11 mouse cellular contexts compared by ENCODE assay signal in the genomic region with DNA sequence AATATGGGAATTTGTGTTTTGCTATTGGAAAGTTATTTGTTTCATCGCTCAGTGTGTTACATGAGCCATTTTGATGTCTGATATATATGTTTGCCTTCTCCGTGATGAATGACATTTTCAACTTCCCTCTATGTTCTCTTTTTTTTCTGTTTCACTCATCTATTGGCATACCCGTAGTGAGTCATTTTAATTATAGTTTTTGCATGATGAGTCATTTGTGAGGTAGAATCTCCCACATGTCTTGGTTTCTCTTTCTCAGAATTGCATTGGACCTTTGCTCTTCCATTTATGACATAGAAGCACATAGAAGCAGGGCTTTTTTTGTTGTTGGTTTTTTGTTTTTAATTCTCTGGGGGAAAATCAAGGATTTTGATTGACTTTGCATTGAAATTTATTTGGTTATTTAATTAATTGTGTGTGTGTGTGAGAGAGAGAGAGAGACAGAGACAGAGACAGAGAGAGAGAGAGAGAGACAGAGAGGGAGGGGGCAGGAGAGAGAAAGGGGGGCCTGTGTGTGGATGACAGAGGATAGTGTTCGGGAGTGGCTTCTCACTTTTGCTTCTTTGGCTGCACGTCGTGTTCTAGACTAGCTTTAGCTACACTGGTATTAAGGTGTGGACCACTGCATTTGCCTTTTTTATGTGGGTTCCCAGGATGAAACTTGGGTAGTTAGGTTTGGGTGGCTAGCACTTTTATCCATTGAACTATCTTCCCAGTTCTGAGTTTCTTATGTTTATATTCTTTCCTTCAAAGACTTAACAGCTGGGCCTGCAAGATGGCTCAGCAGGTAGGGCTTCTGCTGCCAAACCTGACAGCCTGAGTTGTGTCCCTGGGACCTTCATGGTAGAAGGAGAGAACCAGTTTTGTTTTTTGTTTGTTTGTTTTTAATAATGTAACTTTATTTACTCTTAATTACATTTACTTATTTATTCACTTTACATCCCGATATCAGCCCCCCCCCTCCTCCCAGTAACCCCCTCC. TPM values are rescaled to one million over a fixed set of nuclear protein-coding genes. Genes with fewer than 3 reads are reported as not detected.
DNase-seq lines count a peak whose midpoint lies in the region; ATAC-seq and TF ChIP-seq lines count a peak whose summit lies in the region.
"Had no signal": no experiment of that assay in that cellular context is flagged by ENCODE, and none has a peak within 500 bp of the region (broad histone marks: within the 10 kb centered on the region; RNA-seq: fewer than 3 reads in every experiment).

No protein-coding gene starts in this region.

- no peak overlapping the region for H3K4me2 ChIP-seq in intestine, embryonic 15.5 days (replicated peaks)
- H3K4me2 ChIP-seq in forebrain, embryonic 15.5 days (replicated peaks) = no peak overlapping the region
- H3K4me2 ChIP-seq in kidney, embryonic 14.5 days (replicated peaks; ENCODE audit: low read depth, low read length) = no peak overlapping the region
- H3K4me2 ChIP-seq: hindbrain, embryonic 15.5 days; lung, embryonic 15.5 days had no signal

- WGBS in cerebellum, adult 2 months = 32% methylated on average over 7 of the region's 7 CpGs
- WGBS in intestine, embryonic 15.5 days = 61% methylated on average over 7 of the region's 7 CpGs
- 84% methylated on average over 7 of the region's 7 CpGs for WGBS in forebrain, embryonic 15.5 days
- 78% methylated on average over 7 of the region's 7 CpGs for WGBS in kidney, embryonic 14.5 days

- H3K27ac ChIP-seq in cerebellum, adult 2 months (ENCODE audit: insufficient read depth, low read length) = peak overlapping the region; percentile 85; the same call in 1 of the 2 replicates
- no peak overlapping the region for H3K27ac ChIP-seq in intestine, embryonic 15.5 days
- no peak overlapping the region for H3K27ac ChIP-seq in forebrain, embryonic 15.5 days (replicated peaks)
- no peak overlapping the region for H3K27ac ChIP-seq in kidney, embryonic 14.5 days (ENCODE audit: low read depth, low read length)
- H3K27ac ChIP-seq: hindbrain, embryonic 15.5 days; lung, embryonic 15.5 days had no signal

- no peaks in the 10 kb centered on the region for H3K27me3 ChIP-seq in cerebellum, adult 2 months (ENCODE audit: control insufficient read depth, insufficient read depth, low read length)
- no peaks in the 10 kb centered on the region for H3K27me3 ChIP-seq in intestine, embryonic 15.5 days (replicated peaks)
- H3K27me3 ChIP-seq in forebrain, embryonic 15.5 days = no peaks in the 10 kb centered on the region
- H3K27me3 ChIP-seq in kidney, embryonic 14.5 days (ENCODE audit: control insufficient read depth, insufficient read depth, low read length) = no peaks in the 10 kb centered on the region
- H3K27me3 ChIP-seq: hindbrain, embryonic 15.5 days; lung, embryonic 15.5 days had no signal

- no peak for TF ChIP-seq CTCF in cerebellum, adult 2 months (IDR thresholded peaks at IDR 0.05; ENCODE audit: borderline replicate concordance, insufficient read depth, low read depth, low read length)

- ATAC-seq in frontal cortex, adult (ENCODE audit: low TSS enrichment) = peak; percentile 69
- ATAC-seq in intestine, embryonic 15.5 days = peak; percentile 75
- ATAC-seq in forebrain, embryonic 15.5 days (replicated peaks) = no peak
- ATAC-seq in kidney, embryonic 14.5 days (ENCODE audit: low FRiP score, low TSS enrichment) = no peak

- no peak overlapping the region for H3K4me3 ChIP-seq in cerebellum, adult 2 months (replicated peaks; ENCODE audit: insufficient read depth, low read depth, low read length)
- no peak overlapping the region for H3K4me3 ChIP-seq in intestine, embryonic 15.5 days (replicated peaks)
- no peak overlapping the region for H3K4me3 ChIP-seq in forebrain, embryonic 15.5 days
- H3K4me3 ChIP-seq in kidney, embryonic 14.5 days (ENCODE audit: low read length) = no peak overlapping the region
- H3K4me3 ChIP-seq: hindbrain, embryonic 15.5 days; lung, embryonic 15.5 days had no signal

- no peak overlapping the region for H3K9ac ChIP-seq in intestine, embryonic 15.5 days
- H3K9ac ChIP-seq in forebrain, embryonic 15.5 days (replicated peaks) = no peak overlapping the region
- no peak overlapping the region for H3K9ac ChIP-seq in kidney, embryonic 14.5 days (ENCODE audit: low read depth, low read length)
- H3K9ac ChIP-seq: hindbrain, embryonic 15.5 days; lung, embryonic 15.5 days had no signal

- H3K36me3 ChIP-seq in intestine, embryonic 15.5 days = no peaks in the 10 kb centered on the region
- no peaks in the 10 kb centered on the region for H3K36me3 ChIP-seq in forebrain, embryonic 15.5 days
- no peaks in the 10 kb centered on the region for H3K36me3 ChIP-seq in kidney, embryonic 14.5 days (ENCODE audit: control insufficient read depth, insufficient read depth, low read length)

- no peaks in the 10 kb centered on the region for H3K9me3 ChIP-seq in intestine, embryonic 15.5 days
- H3K9me3 ChIP-seq in forebrain, embryonic 15.5 days = 0 out of 2 replicates have a peak, but pooled peaks cover 10% of the 10 kb centered on the region
- 0 out of 2 replicates have a peak, but pooled peaks cover 3% of the 10 kb centered on the region for H3K9me3 ChIP-seq in kidney, embryonic 14.5 days (ENCODE audit: control insufficient read depth, low read length)
- H3K9me3 ChIP-seq: hindbrain, embryonic 15.5 days; lung, embryonic 15.5 days had no signal

- no peak for DNase-seq in frontal cortex, postnatal 14 days (ENCODE audit: low spot score in 2 of 2)
- peak; percentile 75 to 80 for DNase-seq in cerebellum, adult 2 months
- no peak for DNase-seq in embryo, embryonic 10 days (ENCODE audit: low spot score)
- no peak for DNase-seq in heart, postnatal 4 days
- DNase-seq: thymus, postnatal 25 days had no signal

- TF ChIP-seq POLR2A in cerebellum, adult 2 months (IDR thresholded peaks at IDR 0.05; ENCODE audit: borderline replicate concordance, insufficient read depth, low read length) = no peak

- H3K4me1 ChIP-seq in cerebellum, adult 2 months (ENCODE audit: control insufficient read depth, insufficient read depth, low read length) = peaks cover 9% of the 10 kb centered on the region
- no peaks in the 10 kb centered on the region for H3K4me1 ChIP-seq in intestine, embryonic 15.5 days (replicated peaks)
- no peaks in the 10 kb centered on the region for H3K4me1 ChIP-seq in forebrain, embryonic 15.5 days
- no peaks in the 10 kb centered on the region for H3K4me1 ChIP-seq in kidney, embryonic 14.5 days (ENCODE audit: control insufficient read depth, insufficient read depth, low read length)
- H3K4me1 ChIP-seq: hindbrain, embryonic 15.5 days; lung, embryonic 15.5 days had no signal

RNA-seq across cellular contexts. Expression of gene Atp11b, which starts 11.0 kb away (rescaled TPM):
- polyA plus RNA-seq in cerebellum, adult 2 months (2012; rRNA removed) = 159 and 163 TPM in 2 replicates
- polyA plus RNA-seq in intestine, embryonic 15.5 days (2015; fragmentation: Nextera tagmentation; extraction: Ambion mirVana) = 43.2 and 44.4 TPM in 2 replicates
- 30.7 and 30.9 TPM in 2 replicates for polyA plus RNA-seq in forebrain, embryonic 15.5 days (2015; fragmentation: Nextera tagmentation; extraction: Ambion mirVana)
- polyA plus RNA-seq in kidney, embryonic 14.5 days (2014; fragmentation: Nextera tagmentation; extraction: Ambion mirVana) = 20.4 and 39.7 TPM in 2 replicates
- total RNA-seq in heart, postnatal 4 days (2021) = 10 to 100 TPM; 32.1 to 38.4 TPM

Comparison
In these comparisons a context has a peak if more than half of its experiments do, and no peak if none do; other contexts are left out.
1. ATAC-seq: peak in frontal cortex, adult (single experiment) and intestine, embryonic 15.5 days (single experiment); none in forebrain, embryonic 15.5 days (single experiment) and kidney, embryonic 14.5 days (single experiment).
2. DNase-seq: peak in cerebellum, adult 2 months (2 of 2); none in frontal cortex, postnatal 14 days (0 of 2), embryo, embryonic 10 days (single experiment) and heart, postnatal 4 days (single experiment).